Mouse (Mus musculus): ENCODE results near the gene Rsph6a.
"Not testable (repeated sequence)": the region's sequence is repeated elsewhere in the genome, so short reads cannot be mapped to it uniquely, and the experiment has no call there.

Gene Rsph6a

GRCm38 (mm10) chr7:19048006-19048527, 6.4 kb upstream of the Rsph6a start:
- DNase-seq, result no peak

- no peak for DNase-seq
Observed at GRCm38 (mm10) chr7:19049252-19049651, 5.2 kb upstream of the Rsph6a start.

DNA sequence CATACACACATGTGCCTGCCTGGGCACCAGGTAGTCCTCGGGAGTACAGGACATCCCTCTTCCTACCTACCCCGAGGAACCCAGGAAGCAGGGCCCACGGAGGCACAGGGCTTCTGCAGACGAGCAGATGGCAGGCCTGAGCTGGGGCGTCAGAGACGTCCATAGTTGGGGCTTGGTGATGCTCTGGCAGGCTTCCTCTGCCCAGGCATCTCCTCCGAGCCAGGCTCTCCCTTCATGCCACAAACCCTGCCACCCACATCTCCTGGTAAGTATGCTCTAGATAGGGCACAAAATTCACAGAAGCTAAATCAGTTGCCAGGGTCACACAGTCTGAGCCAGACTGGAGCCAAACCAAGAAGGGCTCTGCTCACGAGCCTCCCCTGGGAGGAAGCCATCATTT, 4.3 kb upstream of the Rsph6a start:
- no peak for DNase-seq

DNA sequence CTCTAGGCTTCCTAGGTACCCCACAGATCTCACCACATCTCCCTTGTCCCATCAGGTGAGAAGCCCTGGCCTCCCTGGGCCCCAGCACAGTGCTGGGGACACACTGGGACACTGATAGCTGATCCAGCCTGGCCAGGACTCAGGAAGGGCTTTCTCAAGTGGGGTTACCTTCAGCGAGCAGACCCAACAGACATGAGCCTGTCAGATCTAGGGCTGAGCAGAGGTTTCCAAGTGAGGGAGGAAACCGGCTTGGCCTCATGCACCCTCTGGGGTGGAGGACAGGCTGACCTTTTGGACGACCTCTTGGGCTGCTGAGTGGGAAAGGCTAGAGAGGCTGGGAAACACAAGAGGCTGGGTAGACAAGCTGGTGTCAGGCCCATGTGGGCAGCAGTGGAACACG, 3.3 kb upstream of the Rsph6a start:
- no peak for DNase-seq

DNA sequence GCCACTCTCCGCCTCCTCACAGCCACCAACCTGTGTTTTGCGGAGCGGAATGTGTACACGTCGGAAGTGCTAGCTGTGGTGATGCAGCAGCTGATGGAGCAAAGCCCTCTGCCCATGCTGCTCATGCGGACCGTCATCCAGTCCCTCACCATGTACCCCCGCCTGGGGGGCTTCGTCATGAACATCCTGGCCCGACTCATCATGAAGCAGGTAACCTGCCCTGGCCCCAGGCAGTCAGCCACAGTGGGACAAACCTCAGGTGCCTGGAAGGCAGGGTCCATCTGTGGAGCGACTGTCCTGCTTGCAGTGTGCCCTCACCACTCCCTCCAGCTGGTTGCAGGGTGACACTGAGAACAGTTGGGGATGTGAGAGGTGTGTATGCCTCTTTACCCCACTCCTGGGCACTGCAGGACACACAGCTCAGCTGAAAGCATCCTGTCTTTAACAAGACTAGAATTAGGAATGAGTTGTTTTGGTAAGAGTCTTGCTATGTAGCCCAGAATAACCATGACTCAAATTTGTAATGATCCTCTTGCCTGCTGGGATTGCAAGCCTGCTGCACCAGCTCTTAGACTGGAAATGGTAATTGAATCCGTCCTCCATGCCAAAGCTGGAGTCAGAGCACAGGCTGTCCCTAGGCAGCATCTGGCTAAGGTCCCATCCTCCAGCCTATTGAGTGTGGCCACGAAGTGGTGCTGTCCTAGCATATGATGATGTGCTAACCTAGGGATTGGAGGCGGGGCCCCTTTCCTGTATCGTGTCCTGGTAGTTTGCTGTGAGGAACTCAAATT, 1.9 kb upstream of the Rsph6a start:
- DNase-seq, result no peak

GRCm38 (mm10) chr7:19053136-19053532, 1.4 kb upstream of the Rsph6a start:
- no peak for DNase-seq

DNA sequence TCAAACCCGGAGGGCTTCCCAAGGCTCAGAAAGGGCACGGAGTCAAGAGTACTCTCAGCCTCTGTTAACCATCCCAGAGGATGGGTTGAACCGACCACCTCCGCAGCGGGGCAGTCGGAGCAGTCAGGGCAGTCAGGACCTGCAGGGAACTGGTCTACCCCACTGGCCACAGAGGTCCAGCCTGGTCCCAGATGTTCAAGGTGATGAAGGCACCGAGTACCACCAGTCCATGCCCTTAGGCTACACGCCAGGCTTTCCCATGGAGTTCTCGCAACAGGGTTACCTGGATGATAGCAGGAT, 237 bp downstream of the Rsph6a start:
- no peak for DNase-seq

- no peak for DNase-seq
Observed at GRCm38 (mm10) chr7:19055108-19055507, 618 bp downstream of the Rsph6a start.

- no peak for DNase-seq
Observed at GRCm38 (mm10) chr7:19057405-19057804, 2.9 kb downstream of the Rsph6a start.

DNA sequence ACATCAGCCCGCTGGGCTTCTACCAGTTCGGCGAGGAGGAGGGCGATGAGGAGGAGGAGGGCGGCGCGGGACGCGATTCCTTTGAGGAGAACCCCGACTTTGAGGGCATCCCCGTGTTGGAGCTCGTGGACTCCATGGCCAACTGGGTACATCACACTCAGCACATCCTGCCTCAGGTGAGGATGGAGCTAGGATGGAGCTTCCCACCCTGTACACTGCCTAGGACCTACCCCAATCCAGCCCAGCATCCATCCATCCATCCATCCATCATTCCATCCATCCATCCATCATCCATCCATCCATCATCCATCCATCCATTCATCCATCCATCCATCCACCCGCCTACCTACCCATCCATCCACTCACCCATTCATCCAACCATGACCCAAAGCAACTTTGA, 11.4 kb downstream of the Rsph6a start:
- no peak for DNase-seq

DNA sequence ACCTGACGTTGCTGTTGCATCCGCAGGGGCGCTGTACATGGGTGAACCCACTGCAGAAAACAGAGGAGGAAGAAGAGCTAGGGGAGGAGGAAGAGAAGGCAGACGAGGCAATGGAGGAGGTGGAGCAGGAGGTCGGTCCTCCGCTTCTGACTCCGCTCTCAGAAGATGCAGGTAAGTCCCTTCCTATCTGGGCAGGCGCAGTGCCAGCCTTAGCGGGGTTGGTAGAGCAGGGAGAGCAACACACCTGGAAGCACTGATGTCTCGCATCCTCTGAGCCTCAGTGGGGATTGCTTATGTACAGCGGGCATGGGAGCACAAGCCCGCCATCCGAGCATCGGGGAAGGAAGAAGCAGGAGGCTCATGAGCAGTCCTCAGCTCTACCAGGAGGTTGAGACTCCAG, 12.6 kb downstream of the Rsph6a start:
- DNase-seq, result no peak

DNA sequence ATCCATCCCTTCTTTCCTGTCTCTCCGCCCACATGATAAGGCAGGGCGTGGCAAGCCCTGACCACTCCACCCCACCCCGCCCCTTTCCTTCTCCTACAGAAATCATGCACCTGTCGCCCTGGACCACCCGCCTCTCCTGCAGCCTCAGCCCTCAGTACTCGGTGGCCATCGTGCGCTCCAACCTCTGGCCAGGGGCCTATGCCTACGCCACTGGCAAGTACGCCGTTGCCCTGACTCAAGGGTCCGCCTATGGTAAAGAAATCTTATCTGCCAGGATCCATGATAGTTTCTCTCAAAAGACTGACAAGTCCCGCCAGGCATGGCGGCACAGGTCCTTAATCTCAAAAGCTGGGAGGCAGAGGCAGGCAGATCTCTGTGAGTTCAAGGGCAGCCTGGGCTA, 13.4 kb downstream of the Rsph6a start:
- no peak for DNase-seq

GRCm38 (mm10) chr7:19068707-19069106, 14.2 kb downstream of the Rsph6a start:
- peak; percentile 69 for DNase-seq

DNA sequence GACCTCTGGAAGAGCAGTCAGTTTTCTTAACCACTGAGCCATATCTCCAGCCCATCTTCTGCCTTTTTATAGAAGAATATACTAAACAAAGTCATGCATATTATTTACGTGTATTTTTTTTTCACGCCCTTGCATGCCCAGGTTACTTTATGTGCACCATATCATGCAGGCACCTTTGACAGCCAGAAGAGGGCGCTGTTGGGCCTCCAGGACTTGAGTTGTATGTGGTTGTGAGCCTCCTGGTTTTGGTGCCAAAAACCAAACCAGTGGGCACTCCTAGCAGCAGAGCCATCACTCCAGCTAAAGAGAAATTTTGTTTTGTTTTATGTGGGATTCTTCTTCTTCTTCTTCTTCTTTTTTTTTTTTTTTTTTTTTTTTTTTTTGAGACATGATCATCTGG, 15.0 kb downstream of the Rsph6a start:
- DNase-seq, result no peak

DNA sequence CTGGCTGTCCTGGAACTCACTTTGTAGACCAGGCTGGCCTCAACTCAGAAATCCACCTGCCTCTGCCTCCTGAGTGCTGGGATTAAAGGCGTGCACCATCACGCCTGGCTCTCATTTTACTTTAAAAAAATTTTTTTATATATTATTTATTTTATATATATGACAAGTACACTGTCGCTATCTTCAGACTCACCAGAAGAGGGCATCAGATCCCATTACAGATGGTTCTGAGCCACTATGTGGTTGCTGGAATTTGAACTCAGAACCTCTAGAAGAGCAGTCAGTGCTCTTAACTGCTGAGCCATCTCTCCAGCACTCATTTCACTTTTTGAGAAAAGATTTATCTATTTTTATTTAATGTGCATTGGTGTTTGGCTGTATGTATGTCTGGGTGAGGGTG, 16.5 kb downstream of the Rsph6a start:
- not testable (repeated sequence) for DNase-seq

DNA sequence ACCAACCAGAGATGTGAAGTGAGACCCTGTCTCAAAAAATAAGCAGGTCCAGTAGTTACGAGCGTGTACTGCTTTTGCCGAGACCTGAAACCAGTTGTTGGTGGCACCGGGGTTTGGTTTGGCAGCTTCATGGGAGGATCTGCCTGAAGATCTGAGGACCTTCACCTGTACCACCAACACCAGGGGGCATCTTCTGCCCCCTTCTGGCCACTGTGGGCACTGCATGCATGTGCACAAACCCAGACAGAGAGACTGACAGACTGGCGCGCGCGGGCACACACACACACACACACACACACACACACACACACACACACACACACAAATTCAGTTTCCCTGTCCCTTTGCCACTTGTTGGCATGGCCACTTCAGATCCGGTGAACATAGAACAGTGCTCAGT, 19.0 kb downstream of the Rsph6a start:
- DNase-seq, result no peak

- no peak for DNase-seq
Observed at GRCm38 (mm10) chr7:19074494-19074893, 20.0 kb downstream of the Rsph6a start.

DNA sequence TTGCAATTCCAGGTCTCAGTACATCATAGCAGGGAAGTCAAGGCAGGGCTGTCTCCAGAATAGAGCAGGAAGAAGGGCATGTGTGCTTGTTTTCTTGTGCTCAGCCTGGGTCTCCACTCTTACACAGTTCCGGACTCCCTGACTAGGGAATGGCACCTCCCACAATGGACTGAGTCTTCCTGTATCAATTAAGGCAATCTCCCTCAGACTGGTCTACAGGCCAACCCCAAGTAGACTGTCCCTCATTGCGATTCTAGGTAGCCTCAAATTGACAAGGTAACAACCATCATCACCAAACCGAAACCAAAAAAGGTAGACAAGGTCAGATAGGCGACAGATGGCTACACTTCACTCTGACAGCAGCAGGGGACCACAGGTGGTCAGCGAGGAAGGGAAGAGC, 20.7 kb downstream of the Rsph6a start:
- no peak for DNase-seq

GRCm38 (mm10) chr7:19075723-19076585, 21.5 kb downstream of the Rsph6a start, which contains the start of gene Dmwd:
TSS of gene Dmwd (plus strand) at chr7:19076227.
- DNase-seq, result peak; percentile 94

GRCm38 (mm10) chr7:19076586-19076991, 22.1 kb downstream of the Rsph6a start:
- DNase-seq, result no peak

DNA sequence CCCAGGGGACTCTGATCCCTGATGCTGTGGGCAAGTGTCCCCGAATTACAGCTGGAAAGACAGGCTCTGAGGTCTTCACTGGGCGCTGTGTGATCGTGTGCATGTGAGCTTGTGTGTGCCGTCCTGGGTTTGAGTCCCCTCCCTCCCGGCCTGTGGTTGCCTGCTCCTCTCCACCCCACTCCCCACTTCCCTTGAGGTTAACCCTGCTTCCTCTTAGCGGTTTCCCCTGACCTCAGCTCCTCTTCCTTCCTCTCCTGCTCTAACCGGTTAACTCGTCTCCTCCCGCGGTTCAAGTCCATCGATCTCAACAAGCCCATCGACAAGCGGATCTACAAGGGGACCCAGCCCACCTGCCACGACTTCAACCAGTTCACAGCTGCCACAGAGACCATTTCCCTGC, 23.3 kb downstream of the Rsph6a start:
- DNase-seq, result no peak

- DNase-seq, result no peak
Observed at GRCm38 (mm10) chr7:19078732-19079131, 24.2 kb downstream of the Rsph6a start.

GRCm38 (mm10) chr7:19080451-19080950, 26.0 kb downstream of the Rsph6a start:
- no peak for DNase-seq

DNA sequence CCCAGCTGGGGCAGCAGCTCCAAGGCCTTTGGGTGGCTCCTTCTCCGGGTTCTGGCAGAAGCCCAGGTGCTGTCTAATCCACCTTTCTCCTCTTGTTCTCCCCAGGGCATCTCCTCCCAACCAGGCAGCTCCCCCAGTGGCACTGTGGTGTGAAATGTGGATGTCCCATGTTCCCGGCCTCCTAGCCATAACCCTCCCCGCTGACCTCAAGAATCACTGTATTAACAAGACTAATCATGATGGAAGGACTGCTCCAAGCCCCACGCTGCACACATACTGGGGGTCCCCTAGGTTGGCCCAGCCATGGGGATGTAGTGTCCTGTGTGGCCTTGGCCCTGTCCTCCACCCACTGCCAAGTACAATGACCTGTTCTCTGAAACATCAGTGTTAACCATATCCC, 27.7 kb downstream of the Rsph6a start:
- no peak for DNase-seq
